Mouse (Mus musculus) testis, adult 2 months (tissue): ENCODE data around the gene E030030I06Rik. TPM values are rescaled to one million over a fixed set of nuclear protein-coding genes. Genes with fewer than 3 reads are reported as not detected.
"Not testable (repeated sequence)": the region's sequence is repeated elsewhere in the genome, so short reads cannot be mapped to it uniquely, and the experiment has no call there.

ENCODE experiments used
- H3K27ac ChIP-seq: fragments of 200-500 bp; 2 replicates; pipeline ENCODE4 v1.5.1; 2012; ENCODE audit warnings: low read depth, low read length; ENCODE audit not compliant: control insufficient read depth, insufficient read depth
- H3K27me3 ChIP-seq: fragments of 200-500 bp; 2 replicates; pipeline ENCODE4 v1.6.1; 2012; ENCODE audit warnings: mild to moderate bottlenecking, low read length, moderate library complexity; ENCODE audit not compliant: control insufficient read depth, insufficient read depth
- H3K36me3 ChIP-seq: fragments of 200-500 bp; 2 replicates; pipeline ENCODE4 v1.6.1; 2012; ENCODE audit warnings: mild to moderate bottlenecking, low read length; ENCODE audit not compliant: control insufficient read depth, insufficient read depth
- H3K4me1 ChIP-seq: fragments of 200-500 bp; 2 replicates; pipeline ENCODE4 v1.6.1; 2012; ENCODE audit warnings: low read length; ENCODE audit not compliant: control insufficient read depth, insufficient read depth
- H3K4me3 ChIP-seq: fragments of 200-500 bp; 2 replicates; pipeline ENCODE4 v1.5.1; 2012; ENCODE audit warnings: low read depth, mild to moderate bottlenecking, low read length, moderate library complexity, mixed read lengths; ENCODE audit not compliant: control insufficient read depth
- CTCF ChIP-seq: fragments of 200-500 bp; IDR thresholded peaks from 2 replicates; pipeline ENCODE4 v1.5.1; 2012; ENCODE audit warnings: low read depth, mild to moderate bottlenecking, inconsistent platforms, low read length, moderate library complexity; ENCODE audit not compliant: control insufficient read depth, insufficient read depth, insufficient replicate concordance
- POLR2A ChIP-seq: fragments of 200-500 bp; IDR thresholded peaks from 2 replicates; pipeline ENCODE4 v1.6.1; 2012; ENCODE audit warnings: low read depth, mild to moderate bottlenecking, inconsistent platforms, low read length, moderate library complexity; ENCODE audit not compliant: control insufficient read depth
- polyA plus RNA-seq: library from polyadenylated mRNA; depleted of rRNA; stranded (reverse); fragments of >200 nt; gene quantifications from 2 replicates; pipeline ENCODE4 v1.2.3, GENCODE M21; 2012

E030030I06Rik gene
- polyA plus RNA-seq, 1 experiment: 0.22 TPM

DNA sequence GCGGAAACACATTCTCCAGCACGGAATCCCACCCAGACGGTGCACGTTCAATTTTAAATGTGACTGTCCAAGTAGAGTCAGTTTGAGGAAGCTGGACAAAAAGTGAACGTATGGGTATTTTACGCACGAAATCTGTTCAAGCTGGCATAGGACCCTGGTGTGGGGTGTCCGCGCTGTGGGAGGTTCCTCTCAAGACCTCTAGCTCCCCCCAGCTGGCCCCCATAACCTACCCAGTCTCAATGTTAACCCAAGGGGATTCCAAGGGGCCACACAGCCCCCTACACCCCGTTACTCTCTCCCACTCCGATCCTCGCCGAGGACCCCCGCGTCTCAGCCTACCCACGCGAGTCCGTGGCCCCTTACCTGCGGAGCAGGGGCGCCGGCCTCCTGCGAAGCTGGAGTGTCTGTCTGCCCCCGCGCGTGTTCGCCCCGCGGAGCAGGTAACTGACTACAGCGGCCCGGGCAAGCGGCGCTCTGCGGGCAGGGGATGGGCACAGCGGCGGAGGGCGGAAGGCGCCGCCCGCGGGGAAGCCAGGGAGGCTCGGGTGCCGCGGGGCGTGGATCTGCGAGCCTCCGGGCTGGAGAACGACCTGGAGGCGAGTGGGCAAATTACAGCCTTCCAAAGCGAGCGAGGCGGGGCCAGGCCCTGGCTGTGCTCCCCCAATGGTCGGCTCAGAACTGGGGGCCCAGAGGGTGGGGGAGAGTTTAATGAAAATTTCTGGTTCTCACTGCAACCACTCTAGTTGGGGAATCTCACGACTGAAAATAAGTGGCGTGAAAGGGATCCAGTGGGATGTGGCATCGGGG lies 2.2 kb upstream of the E030030I06Rik start:
- H3K4me3 ChIP-seq, H3K27me3 ChIP-seq, H3K36me3 ChIP-seq, H3K27ac ChIP-seq: not testable (repeated sequence)
- peaks cover 16% of the 10 kb centered on the region for H3K4me1 ChIP-seq

DNA sequence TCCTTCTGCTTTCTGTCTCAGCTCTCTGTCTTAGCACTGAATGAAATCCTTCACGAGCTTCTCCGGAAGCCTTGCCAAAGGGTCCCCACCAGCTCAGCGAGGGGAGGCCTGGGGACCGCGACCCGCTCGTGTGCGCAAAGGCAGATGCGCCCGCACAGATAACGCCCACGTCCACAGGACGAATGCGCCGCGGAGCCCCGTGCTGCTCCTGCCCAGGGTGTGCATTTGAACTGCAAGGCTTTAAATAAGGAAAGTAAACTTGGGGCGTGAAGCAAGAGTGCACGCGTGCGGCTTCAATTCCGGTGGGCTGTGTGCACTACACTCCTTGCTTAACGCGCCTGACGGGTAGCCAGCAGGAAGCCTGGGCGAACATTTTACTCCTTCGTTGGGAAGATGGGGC lies 1.5 kb upstream of the E030030I06Rik start:
- Histone ChIP-seq H3K4me1 (peaks cover 16% of the 10 kb centered on the region), H3K27me3 (no peaks in the 10 kb centered on the region), H3K36me3 (no peaks in the 10 kb centered on the region), H3K27ac (no peak overlapping the region), H3K4me3 (no peak overlapping the region)
- TF ChIP-seq POLR2A (no peak), CTCF (no peak)

DNA sequence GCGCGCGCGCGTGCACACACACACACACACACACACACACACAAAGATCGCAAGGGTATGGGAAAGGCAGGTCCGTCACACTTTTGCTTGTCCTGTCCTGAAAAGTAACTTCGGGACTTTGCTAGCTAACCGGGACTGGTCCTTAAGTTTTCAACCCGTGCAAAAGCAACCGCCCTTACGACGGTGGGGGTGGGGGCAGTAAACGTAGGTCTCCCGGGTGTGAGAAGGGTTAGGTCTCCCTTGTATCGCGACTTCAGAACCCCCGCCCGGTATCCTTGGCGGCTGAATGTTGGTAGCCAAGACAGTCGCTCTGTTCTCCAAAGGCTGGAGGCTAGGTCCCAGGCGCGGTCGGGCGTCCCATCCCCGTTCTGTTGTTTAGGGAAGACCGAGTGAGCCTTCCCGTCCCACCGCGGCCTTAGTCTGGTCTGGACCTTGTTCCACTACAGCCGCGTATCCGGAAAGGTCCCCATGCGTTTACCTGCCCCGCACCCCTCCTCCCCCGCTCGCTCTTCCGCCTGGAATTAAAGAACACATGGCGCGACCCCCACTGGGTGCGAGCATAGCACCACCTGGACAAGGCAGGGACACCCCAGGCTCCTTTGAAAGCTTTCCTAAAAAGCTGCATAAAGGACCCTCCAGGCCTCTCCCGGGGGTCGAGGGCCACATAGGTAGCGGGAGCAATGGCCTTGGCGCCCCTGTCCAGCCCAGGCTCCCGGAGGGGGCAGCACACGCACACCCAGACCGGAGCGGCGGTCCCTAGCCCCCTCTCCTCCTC lies 808 bp upstream of the E030030I06Rik start:
- Histone ChIP-seq H3K36me3 (no peaks in the 10 kb centered on the region), H3K4me3 (no peak overlapping the region; the same call in 1 of the 2 replicates), H3K4me1 (peaks cover 16% of the 10 kb centered on the region), H3K27me3 (no peaks in the 10 kb centered on the region), H3K27ac (no peak overlapping the region)
- TF ChIP-seq CTCF (no peak), POLR2A (no peak)

DNA sequence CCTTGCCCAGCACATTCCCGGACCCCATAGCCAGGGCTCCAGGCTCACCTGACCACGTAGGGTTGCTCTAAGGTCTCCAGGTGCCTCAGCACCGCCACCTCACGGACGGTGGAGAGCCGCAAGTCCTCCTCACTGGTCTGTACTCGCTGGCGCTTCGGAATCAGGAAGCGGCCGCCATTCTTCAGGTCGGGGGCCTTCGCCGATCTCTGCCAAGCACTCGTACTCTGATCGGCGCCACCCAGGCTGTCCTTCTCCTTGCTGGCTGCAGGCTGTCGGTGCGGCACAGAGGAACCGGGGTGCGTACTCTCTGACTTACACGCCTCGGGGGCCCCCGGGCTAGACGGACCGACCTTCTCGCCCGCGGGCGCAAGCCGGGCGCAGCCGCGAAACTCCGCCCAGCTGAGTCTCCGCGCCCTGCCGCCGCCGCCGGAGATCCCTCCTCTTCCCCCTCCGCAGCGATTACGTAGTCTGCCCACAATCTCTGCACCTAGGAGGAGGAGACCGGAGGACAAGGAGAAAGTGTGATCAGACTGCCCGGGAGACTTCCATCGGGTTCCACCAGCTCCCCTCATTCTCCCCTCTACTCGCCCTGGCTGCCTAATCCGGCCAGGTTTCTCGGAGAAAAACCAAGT lies 513 bp downstream of the E030030I06Rik start:
- H3K4me1 ChIP-seq: peaks cover 12% of the 10 kb centered on the region
- H3K27ac ChIP-seq: no peak overlapping the region
- H3K4me3 ChIP-seq: peak overlapping the region; percentile 76
- TF ChIP-seq POLR2A (no peak), CTCF (no peak; the same call in 1 of the 2 replicates)
- no peaks in the 10 kb centered on the region for H3K36me3 ChIP-seq
- H3K27me3 ChIP-seq: no peaks in the 10 kb centered on the region

DNA sequence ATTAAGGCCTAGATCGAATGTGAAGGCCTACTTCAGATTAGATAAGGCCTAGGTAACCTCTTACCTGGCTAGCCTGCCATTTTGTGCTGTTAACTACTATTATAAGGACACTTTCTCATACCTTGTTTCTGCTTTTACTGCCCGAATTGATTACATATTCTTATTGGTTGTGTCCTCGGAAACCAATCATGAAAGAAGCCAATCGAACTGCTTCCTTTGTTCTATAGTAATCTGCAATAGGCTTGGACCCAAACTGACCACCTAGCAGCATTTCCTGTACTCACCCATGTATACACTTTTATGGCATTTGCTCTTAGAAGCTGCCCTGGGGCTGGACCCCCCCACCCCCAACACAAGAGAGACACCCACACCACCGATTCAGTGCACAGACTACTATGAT lies 6.1 kb downstream of the E030030I06Rik start:
- Histone ChIP-seq H3K4me3 (no peak overlapping the region), H3K27ac (no peak overlapping the region), H3K36me3 (no peaks in the 10 kb centered on the region), H3K27me3 (no peaks in the 10 kb centered on the region), H3K4me1 (peaks cover 3% of the 10 kb centered on the region; the same call in 1 of the 2 replicates)
- no peak for TF ChIP-seq POLR2A
- TF ChIP-seq CTCF: no peak

DNA sequence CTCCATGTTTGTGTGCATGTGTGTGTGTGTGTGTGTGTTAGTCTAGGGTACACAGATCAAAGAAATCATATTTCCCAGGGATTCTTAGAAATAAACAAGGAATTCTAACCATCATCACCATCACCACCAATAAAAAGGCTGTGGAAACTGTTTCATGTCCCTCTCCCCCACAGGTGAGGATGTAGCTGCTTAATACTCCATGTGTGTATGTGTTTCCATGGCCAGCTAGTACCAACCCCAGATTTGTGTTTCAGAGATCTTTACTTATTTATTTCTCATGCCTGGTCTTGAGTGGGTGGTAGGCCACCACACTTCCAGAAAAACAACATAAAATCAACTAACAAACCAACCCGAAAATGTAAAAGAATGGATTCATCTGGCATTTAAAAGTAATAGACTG lies 6.9 kb downstream of the E030030I06Rik start:
- not testable (repeated sequence) for H3K27ac ChIP-seq, H3K4me1 ChIP-seq, H3K4me3 ChIP-seq, H3K27me3 ChIP-seq, H3K36me3 ChIP-seq

DNA sequence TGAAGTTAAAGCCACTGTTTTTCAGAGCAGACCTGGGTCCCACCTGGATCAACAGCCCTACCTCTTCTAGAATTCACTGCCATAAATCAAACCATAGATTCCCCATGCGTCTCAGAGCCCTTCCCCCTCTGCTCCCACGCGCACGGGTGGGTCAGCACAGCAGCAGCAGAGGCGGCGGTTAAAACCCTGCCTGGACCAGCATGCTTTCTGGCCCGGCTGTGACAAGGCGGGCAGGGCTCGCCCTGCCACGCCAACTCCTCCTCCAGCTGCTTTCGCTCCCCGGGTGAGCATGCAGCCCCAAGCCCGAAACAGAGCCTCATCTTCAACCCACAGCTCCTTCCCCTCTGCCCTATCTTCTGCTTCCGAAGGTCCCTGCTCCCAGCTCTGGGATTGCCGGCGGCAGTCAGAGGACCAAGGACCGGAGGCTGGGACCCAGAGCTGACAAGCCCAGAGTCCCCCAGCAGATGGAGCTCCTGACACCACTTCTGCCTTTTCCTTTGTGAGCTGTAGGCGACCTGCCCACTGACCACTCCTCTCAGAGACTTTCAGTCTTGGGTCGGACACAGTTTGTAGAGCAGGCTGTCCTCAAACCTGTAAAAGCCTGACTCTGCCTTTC lies 8.3 kb downstream of the E030030I06Rik start:
- TF ChIP-seq CTCF: peak; percentile 22; the same call in 1 of the 2 replicates
- no peak; the same call in 1 of the 2 replicates for TF ChIP-seq POLR2A
- Histone ChIP-seq H3K27me3 (no peaks in the 10 kb centered on the region), H3K4me1 (peaks cover 3% of the 10 kb centered on the region; the same call in 1 of the 2 replicates), H3K4me3 (peak overlapping the region; percentile 66), H3K36me3 (no peaks in the 10 kb centered on the region), H3K27ac (no peak overlapping the region)
